Mouse (Mus musculus) C2C12 (cell line): ENCODE results near the gene Cpa5.

Experiments
- CTCF ChIP-seq: IDR thresholded peaks from one replicate; pipeline ENCODE4 v1.5.1; 2011; ENCODE audit not compliant: control insufficient read depth, insufficient read depth, insufficient read length
- MAX ChIP-seq: IDR thresholded peaks from one replicate; pipeline ENCODE4 v1.6.1; 2011; ENCODE audit warnings: mild to moderate bottlenecking, control low read depth

DNA sequence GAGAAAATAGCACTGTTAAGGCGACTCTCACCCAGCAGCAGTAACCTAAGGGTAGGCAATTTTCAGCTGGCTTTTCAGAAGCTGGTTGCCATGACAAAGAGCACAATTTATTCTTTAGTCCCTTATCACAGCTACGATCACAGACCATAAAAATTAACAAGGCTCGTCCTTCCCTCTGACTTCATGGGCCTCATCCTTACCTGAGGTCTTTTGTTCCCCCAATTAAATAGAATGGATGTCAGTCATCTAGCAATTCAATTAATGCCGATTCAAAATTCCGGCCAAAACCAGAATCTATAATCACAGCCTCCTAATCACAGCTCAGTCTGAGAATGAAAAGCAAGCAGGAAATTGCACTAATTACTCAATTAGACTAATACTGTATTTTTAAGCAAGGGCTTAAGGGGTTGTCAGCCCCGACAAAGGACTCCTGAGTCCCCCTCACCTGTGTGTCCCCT, 43.6 kb downstream of the Cpa5 start:
- TF ChIP-seq CTCF (no peak), MAX (no peak)
